Mouse (Mus musculus): ENCODE measurements around the gene Pgpep1l. TPM values are rescaled to one million over a fixed set of nuclear protein-coding genes. Genes with fewer than 3 reads are reported as not detected.

The Pgpep1l gene
- not detected in 2 replicates for polyA plus RNA-seq (2015; fragmentation: Nextera tagmentation; extraction: Ambion mirVana)

GRCm38 (mm10) chr7:68264028-68264453, at the start of gene Pgpep1l:
Gene Pgpep1l (minus strand): TSS chr7:68264233.
- Histone ChIP-seq H3K36me3 (no peaks in the 10 kb centered on the region), H3K27ac (peak within 1 kb of the TSS; percentile 45; the same call in 1 of the 2 replicates), H3K9ac (0 out of 2 replicates have a peak within 1 kb of the TSS, but pooled peaks have one; percentile 43), H3K27me3 (no peaks in the 10 kb centered on the region), H3K4me1 (peaks cover 59% of the 10 kb centered on the region), H3K4me3 (peak within 1 kb of the TSS; percentile 34), H3K9me3 (0 out of 2 replicates have a peak, but pooled peaks cover 3% of the 10 kb centered on the region), H3K4me2 (replicated peaks) (peak within 1 kb of the TSS; percentile 71)
- peak; percentile 74 for ATAC-seq (ENCODE audit: low FRiP score, low read depth)
- WGBS: 3% methylated on average over 25 of the region's 25 CpGs

DNA sequence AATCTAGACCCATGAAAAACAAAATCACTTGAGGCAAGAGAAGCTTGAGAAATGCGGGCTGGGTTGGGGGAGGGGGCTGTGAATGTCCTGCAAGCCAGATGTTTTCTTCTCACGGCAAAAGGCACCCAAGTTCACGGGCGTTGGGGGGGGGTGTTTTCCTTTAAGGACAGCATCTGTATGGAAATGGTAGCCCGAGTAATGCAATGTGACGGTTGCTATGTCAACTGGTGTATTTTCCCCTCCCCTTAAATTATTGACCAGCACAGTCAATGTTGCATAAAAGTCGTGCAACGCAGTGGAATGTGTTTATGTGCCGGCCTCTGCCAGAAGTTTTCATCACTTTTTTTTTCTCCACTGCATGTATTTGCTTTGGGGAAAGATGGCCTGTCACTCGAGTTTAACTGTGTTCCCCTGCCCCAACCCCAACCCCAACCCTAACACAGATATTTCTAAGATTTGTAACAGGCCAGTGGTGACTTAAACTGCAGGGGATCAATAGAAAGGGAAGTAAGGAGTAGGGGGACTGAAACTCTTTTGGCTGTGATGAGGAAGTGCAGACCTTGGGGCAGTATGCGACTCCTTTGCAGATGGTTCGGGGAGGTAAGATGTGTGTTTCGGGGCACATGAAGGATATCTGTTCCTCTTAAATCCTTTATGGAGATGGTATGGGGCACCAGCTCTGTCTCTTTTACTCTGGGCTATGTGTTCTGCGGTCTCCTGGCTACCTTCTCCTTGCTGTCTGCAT, 49.2 kb upstream of the Pgpep1l start:
- Histone ChIP-seq H3K27me3 (0 out of 2 replicates have a peak, but pooled peaks cover 3% of the 10 kb centered on the region), H3K36me3 (no peaks in the 10 kb centered on the region), H3K27ac (0 out of 2 replicates have a peak overlapping the region, but pooled peaks have one; percentile 22), H3K9me3 (no peaks in the 10 kb centered on the region), H3K4me1 (peaks cover 40% of the 10 kb centered on the region), H3K4me3 (no peak overlapping the region), H3K9ac (no peak overlapping the region), H3K4me2 (replicated peaks) (0 out of 2 replicates have a peak overlapping the region, but pooled peaks have one; percentile 4)
- 30% methylated on average over 14 of the region's 14 CpGs for WGBS
- no peak for ATAC-seq (ENCODE audit: low FRiP score, low read depth)

DNA sequence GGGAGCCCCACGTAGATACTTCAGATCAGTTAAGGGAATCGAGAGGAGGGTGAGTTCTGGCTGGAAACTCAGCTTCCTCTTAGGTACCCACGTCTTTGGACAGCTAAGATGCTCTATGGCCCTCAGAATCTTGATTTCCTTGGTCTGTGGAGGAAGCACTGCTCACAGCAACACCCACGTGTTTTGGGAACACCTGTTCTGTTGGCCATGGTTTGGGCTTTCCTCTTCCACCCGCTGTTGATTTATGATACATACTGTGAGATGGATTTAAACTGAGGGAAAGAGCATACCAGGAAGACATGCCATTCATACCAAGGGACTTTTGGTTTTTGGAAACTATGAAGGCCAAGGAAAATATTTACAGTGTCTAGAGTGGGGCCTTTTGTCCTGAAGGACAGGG, 48.4 kb upstream of the Pgpep1l start:
- no peak overlapping the region; the same call in 1 of the 2 replicates for H3K27ac ChIP-seq
- peaks cover 43% of the 10 kb centered on the region for H3K4me1 ChIP-seq
- no peak for ATAC-seq (ENCODE audit: low FRiP score, low read depth)
- no peaks in the 10 kb centered on the region for H3K9me3 ChIP-seq
- 78% methylated on average over 5 of the region's 5 CpGs for WGBS
- no peak overlapping the region for H3K9ac ChIP-seq
- no peaks in the 10 kb centered on the region for H3K36me3 ChIP-seq
- H3K4me2 ChIP-seq (replicated peaks): no peak overlapping the region
- H3K4me3 ChIP-seq: no peak overlapping the region
- 0 out of 2 replicates have a peak, but pooled peaks cover 3% of the 10 kb centered on the region for H3K27me3 ChIP-seq

GRCm38 (mm10) chr7:68311469-68311868, 47.4 kb upstream of the Pgpep1l start:
- ATAC-seq (ENCODE audit: low FRiP score, low read depth): no peak
- H3K9ac ChIP-seq: no peak overlapping the region
- peaks cover 47% of the 10 kb centered on the region for H3K4me1 ChIP-seq
- 55% methylated on average over 6 of the region's 6 CpGs for WGBS
- no peaks in the 10 kb centered on the region for H3K9me3 ChIP-seq
- no peak overlapping the region; the same call in 1 of the 2 replicates for H3K27ac ChIP-seq
- no peaks in the 10 kb centered on the region for H3K36me3 ChIP-seq
- H3K4me3 ChIP-seq: no peak overlapping the region
- no peak overlapping the region for H3K4me2 ChIP-seq (replicated peaks)
- no peaks in the 10 kb centered on the region for H3K27me3 ChIP-seq

- ATAC-seq (ENCODE audit: low FRiP score, low read depth): no peak
- no peaks in the 10 kb centered on the region for H3K9me3 ChIP-seq
- no peak overlapping the region for H3K4me2 ChIP-seq (replicated peaks)
- no peaks in the 10 kb centered on the region for H3K36me3 ChIP-seq
- H3K9ac ChIP-seq: no peak overlapping the region
- no peak overlapping the region for H3K4me3 ChIP-seq
- peaks cover 30% of the 10 kb centered on the region for H3K4me1 ChIP-seq
- 94% methylated on average over 8 of the region's 8 CpGs for WGBS
- H3K27me3 ChIP-seq: no peaks in the 10 kb centered on the region
- no peak overlapping the region for H3K27ac ChIP-seq
Observed at GRCm38 (mm10) chr7:68306756-68307155, 42.7 kb upstream of the Pgpep1l start.

DNA sequence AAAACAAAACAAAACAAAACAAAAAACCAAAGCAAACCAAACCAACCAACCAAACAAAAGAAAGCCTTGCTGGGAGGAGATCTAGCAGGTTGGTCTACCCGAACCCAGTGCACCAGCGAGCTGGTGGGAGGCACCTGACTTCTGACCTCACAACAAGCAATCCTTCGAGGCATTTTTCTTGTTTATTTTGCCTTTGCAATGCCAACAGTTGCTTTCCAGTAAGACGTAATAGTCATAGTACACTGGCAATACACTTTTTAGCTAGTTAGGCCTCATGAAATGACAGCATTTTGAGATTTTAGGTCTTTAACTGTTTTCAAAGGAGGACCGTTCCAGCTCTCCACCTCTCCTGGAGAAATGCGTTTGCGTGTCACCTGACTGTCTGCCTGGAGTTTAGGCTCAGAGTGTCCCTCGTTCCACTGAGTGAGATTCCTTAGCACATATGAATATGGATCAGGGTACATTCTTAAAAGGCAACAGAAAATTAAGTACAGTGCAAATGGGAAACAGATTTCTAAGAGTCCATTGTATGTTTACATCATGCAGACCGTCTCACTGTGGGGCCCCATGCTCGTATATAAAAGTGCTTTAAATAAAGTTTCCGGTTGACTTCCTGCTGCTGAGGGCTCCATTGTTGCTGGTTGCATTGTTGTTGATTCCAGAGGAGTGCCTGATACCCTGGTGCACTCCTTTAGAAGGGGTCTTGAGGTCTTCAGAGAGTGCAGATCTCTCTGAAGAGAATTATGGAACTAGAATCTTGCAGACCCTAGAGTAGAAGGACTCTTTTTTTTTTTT, 41.9 kb upstream of the Pgpep1l start:
- Histone ChIP-seq H3K27me3 (no peaks in the 10 kb centered on the region), H3K9me3 (no peaks in the 10 kb centered on the region), H3K4me3 (no peak overlapping the region), H3K36me3 (no peaks in the 10 kb centered on the region), H3K9ac (no peak overlapping the region), H3K4me2 (replicated peaks) (no peak overlapping the region), H3K27ac (no peak overlapping the region), H3K4me1 (peaks cover 35% of the 10 kb centered on the region)
- WGBS: 55% methylated on average over 11 of the region's 11 CpGs
- ATAC-seq (ENCODE audit: low FRiP score, low read depth): no peak

DNA sequence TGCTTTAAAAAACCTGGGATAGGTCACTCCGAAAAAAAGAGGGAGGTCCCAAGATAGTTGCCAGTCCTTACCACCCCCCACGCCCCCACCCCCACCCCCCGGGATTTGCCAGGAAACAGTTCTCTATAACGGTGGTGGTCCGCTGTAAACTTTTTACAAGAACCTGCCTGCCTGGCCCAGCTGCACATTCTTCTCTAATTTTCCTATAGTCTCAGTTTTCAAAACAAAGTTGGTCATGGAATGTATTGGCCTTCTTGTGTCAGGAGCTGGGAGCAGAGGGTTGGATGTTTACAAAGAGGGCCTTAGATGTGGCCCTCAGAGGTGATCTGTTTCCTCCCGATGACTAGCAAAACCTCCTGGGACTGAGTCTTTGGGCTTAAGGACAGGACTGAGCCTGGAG, 39.7 kb upstream of the Pgpep1l start:
- H3K9me3 ChIP-seq: no peaks in the 10 kb centered on the region
- peak overlapping the region; percentile 37 for H3K4me2 ChIP-seq (replicated peaks)
- no peaks in the 10 kb centered on the region for H3K27me3 ChIP-seq
- H3K4me1 ChIP-seq: peaks cover 39% of the 10 kb centered on the region
- no peak overlapping the region for H3K9ac ChIP-seq
- H3K36me3 ChIP-seq: no peaks in the 10 kb centered on the region
- peak overlapping the region; percentile 74; the same call in 1 of the 2 replicates for H3K27ac ChIP-seq
- peak; percentile 52; the same call in 1 of the 2 replicates for ATAC-seq (ENCODE audit: low FRiP score, low read depth)
- WGBS: 6% methylated on average over 6 of the region's 6 CpGs
- no peak overlapping the region for H3K4me3 ChIP-seq

DNA sequence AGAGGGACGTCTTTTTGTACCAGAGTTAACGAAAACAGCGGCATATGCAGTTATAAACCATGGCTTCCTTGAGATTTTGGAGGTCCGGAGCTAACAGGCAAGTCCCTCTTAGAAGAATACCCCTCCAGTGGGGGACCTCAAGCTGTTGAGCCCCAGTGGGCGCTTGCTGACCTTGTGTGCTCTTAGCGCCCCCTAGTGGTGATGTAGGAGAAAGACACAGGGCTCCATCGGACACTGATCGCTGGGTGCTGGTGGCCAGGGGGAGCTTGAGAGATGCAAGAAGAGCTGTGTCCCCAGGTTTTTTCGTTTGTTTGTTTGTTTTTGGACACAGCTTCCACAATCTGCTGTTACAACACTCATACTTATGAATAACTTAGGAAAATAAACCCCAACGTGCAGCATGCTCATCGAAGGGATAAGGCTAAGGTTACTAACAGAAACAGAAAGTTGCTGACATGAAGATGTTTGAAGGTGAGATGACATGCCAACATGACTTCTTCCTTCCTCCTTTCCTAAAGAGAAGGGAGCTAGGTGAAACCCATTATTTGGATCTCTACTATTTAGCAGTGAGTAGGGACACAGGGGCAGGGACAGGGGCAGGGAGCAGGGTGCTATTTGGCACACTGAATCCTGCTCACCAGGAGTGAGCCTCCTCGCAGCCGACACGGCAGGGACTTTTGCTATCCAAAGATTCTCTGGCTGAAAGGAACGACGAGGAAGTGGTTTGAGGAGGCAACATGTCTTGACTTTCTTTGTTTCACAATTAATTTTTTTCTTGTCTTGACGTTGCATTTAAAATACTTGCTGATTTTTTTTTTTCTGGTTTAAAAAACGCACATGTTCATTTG, 38.8 kb upstream of the Pgpep1l start:
- H3K4me2 ChIP-seq (replicated peaks): peak overlapping the region; percentile 56
- peak; percentile 77 for ATAC-seq (ENCODE audit: low FRiP score, low read depth)
- no peak overlapping the region for H3K9ac ChIP-seq
- H3K27me3 ChIP-seq: no peaks in the 10 kb centered on the region
- WGBS: 20% methylated on average over 18 of the region's 18 CpGs
- peak overlapping the region; percentile 27 for H3K4me3 ChIP-seq
- no peaks in the 10 kb centered on the region for H3K36me3 ChIP-seq
- H3K4me1 ChIP-seq: peaks cover 33% of the 10 kb centered on the region
- no peak overlapping the region for H3K27ac ChIP-seq
- no peaks in the 10 kb centered on the region for H3K9me3 ChIP-seq

DNA sequence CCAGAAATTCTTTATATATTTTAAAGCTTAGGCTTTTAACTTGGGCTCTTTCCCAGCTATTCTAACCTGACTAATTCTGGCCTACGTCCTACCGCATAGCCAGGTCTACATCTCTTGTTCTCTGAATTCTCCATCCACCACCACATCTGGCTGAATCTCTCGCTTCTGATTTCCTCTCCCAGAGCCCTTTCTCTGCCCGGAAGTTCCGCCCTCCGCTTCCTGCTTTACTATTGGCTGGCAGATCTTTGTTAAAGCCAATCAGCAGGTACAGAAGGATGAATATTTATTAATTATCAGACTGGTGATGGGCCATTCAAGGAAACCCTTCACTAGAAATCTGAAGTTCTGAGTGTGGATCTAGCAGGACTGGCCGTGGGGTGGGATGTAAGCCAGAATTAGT, 37.1 kb upstream of the Pgpep1l start:
- no peak for ATAC-seq (ENCODE audit: low FRiP score, low read depth)
- Histone ChIP-seq H3K4me1 (peaks cover 22% of the 10 kb centered on the region), H3K27me3 (no peaks in the 10 kb centered on the region), H3K9me3 (no peaks in the 10 kb centered on the region), H3K9ac (no peak overlapping the region), H3K4me3 (peak overlapping the region; percentile 14; the same call in 1 of the 2 replicates), H3K36me3 (no peaks in the 10 kb centered on the region), H3K4me2 (replicated peaks) (peak overlapping the region; percentile 34), H3K27ac (peak overlapping the region; percentile 44; the same call in 1 of the 2 replicates)
- 74% methylated on average over 7 of the region's 7 CpGs for WGBS

DNA sequence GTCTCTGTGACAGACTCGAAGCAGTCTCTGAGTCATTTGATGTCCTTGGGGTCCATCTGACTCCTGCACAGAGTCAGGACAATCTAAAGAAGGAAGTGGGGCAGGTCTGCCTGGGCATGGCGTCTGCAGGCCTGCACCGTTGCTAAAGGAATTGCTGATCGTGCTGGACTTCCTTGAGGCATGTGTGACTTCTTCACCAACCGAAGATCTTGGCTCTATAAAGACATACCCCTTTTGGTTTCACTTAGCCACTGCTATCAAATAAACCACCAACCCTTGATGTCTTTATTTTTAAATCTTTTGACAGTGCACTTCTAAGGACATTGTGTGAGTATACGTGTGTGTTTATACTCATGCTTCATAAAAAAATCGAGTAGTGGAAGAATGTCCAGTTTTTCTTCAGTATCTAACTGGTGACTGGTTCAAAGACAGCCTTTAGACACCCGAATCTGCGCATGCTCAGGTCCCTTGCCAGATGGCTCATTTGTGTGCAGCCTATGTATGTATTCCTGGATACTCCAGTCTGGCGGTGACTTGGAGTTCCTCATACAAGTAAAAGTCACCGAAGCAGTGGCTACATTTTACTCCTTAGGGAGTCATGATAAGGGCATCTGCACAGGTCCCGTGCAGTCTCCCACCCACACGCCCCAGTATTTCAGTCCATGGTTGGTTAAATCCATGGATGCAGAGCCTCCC, 34.5 kb upstream of the Pgpep1l start:
- H3K27ac ChIP-seq: no peak overlapping the region
- no peak overlapping the region for H3K9ac ChIP-seq
- no peaks in the 10 kb centered on the region for H3K36me3 ChIP-seq
- H3K4me2 ChIP-seq (replicated peaks): no peak overlapping the region
- no peak overlapping the region for H3K4me3 ChIP-seq
- WGBS: 80% methylated on average over 13 of the region's 13 CpGs
- no peaks in the 10 kb centered on the region for H3K9me3 ChIP-seq
- H3K27me3 ChIP-seq: no peaks in the 10 kb centered on the region
- peaks cover 25% of the 10 kb centered on the region for H3K4me1 ChIP-seq
- no peak for ATAC-seq (ENCODE audit: low FRiP score, low read depth)

- no peaks in the 10 kb centered on the region for H3K9me3 ChIP-seq
- ATAC-seq (ENCODE audit: low FRiP score, low read depth): no peak
- H3K4me1 ChIP-seq: peaks cover 25% of the 10 kb centered on the region
- no peak overlapping the region for H3K4me2 ChIP-seq (replicated peaks)
- no peak overlapping the region for H3K4me3 ChIP-seq
- H3K27ac ChIP-seq: no peak overlapping the region
- H3K36me3 ChIP-seq: no peaks in the 10 kb centered on the region
- no peak overlapping the region for H3K9ac ChIP-seq
- no peaks in the 10 kb centered on the region for H3K27me3 ChIP-seq
- WGBS: 82% methylated on average over 5 of the region's 5 CpGs
Observed at GRCm38 (mm10) chr7:68296487-68296886, 32.5 kb upstream of the Pgpep1l start.
